Mouse (Mus musculus) embryonic facial prominence, embryonic 11.5 days (tissue): ENCODE data around the gene Tsnaxip1. TPM values are rescaled to one million over a fixed set of nuclear protein-coding genes. Genes with fewer than 3 reads are reported as not detected.

Source experiments
- ATAC-seq: fragments of 200-750 bp; cut with Nextera tagmentation; replicated peaks from 2 replicates; pipeline ENCODE4 v1.8.0; 2017; ENCODE audit warnings: low read depth; ENCODE audit not compliant: insufficient number of reproducible peaks, low FRiP score, low TSS enrichment
- DNase-seq: peaks from one replicate; pipeline ENCODE4 v3.0.0-alpha.2; 2015; ENCODE audit warnings: low spot score
- H3K27ac ChIP-seq: fragments of 300-500 bp; sonication (generic); replicated peaks from 2 replicates; pipeline ENCODE4 v1.5.1; 2014; ENCODE audit warnings: mild to moderate bottlenecking, low read depth, low read length, control low read depth
- H3K27me3 ChIP-seq: fragments of 300-500 bp; sonication (generic); 2 replicates; pipeline ENCODE4 v1.6.1; 2014; ENCODE audit warnings: mild to moderate bottlenecking, low read length, moderate library complexity, mixed read lengths; ENCODE audit not compliant: control insufficient read depth, insufficient read depth
- H3K36me3 ChIP-seq: fragments of 300-500 bp; sonication (generic); replicated peaks from 2 replicates; pipeline ENCODE4 v1.6.1; 2014; ENCODE audit warnings: low read depth, mild to moderate bottlenecking, low read length, moderate library complexity, mixed read lengths; ENCODE audit not compliant: control insufficient read depth, insufficient read depth
- H3K4me1 ChIP-seq: fragments of 300-500 bp; sonication (generic); 2 replicates; pipeline ENCODE4 v1.6.1; 2014; ENCODE audit warnings: low read length, mixed read lengths; ENCODE audit not compliant: control insufficient read depth, insufficient read depth
- H3K4me2 ChIP-seq: fragments of 300-500 bp; sonication (generic); 2 replicates; pipeline ENCODE4 v1.6.1; 2014; ENCODE audit warnings: low read depth, mild to moderate bottlenecking, control low read depth, low read length, moderate library complexity
- H3K4me3 ChIP-seq: fragments of 300-500 bp; sonication (generic); 2 replicates; pipeline ENCODE4 v1.5.1; 2014; ENCODE audit warnings: low read depth, low read length, control low read depth
- H3K9ac ChIP-seq: fragments of 300-500 bp; sonication (generic); replicated peaks from 2 replicates; pipeline ENCODE4 v1.6.1; 2014; ENCODE audit warnings: mild to moderate bottlenecking, control low read depth, low read length
- H3K9me3 ChIP-seq: fragments of 300-500 bp; sonication (generic); replicated peaks from 2 replicates; pipeline ENCODE4 v1.6.1; 2016; ENCODE audit warnings: mild to moderate bottlenecking, low read length, inconsistent platforms, mixed read lengths; ENCODE audit not compliant: control insufficient read depth
- WGBS: fragments of 180-500 bp; shearing (Covaris S2); extraction: QIAGEN DNeasy Blood & Tissue Kit; methylation state at CpG from one replicate; pipeline ENCODE4 v1.1.7; 2014; 5-methylcytosine and 5-hydroxymethylcytosine counted together
- polyA plus RNA-seq: library from polyadenylated mRNA; unstranded; fragments of >200 nt; fragmentation: Nextera tagmentation; extraction: Ambion mirVana; gene quantifications from 2 replicates; pipeline ENCODE4 v1.2.1, GENCODE M21; 2014

Tsnaxip1 gene
- polyA plus RNA-seq, 1 experiment from 2014 or later = 0.27 TPM

DNA sequence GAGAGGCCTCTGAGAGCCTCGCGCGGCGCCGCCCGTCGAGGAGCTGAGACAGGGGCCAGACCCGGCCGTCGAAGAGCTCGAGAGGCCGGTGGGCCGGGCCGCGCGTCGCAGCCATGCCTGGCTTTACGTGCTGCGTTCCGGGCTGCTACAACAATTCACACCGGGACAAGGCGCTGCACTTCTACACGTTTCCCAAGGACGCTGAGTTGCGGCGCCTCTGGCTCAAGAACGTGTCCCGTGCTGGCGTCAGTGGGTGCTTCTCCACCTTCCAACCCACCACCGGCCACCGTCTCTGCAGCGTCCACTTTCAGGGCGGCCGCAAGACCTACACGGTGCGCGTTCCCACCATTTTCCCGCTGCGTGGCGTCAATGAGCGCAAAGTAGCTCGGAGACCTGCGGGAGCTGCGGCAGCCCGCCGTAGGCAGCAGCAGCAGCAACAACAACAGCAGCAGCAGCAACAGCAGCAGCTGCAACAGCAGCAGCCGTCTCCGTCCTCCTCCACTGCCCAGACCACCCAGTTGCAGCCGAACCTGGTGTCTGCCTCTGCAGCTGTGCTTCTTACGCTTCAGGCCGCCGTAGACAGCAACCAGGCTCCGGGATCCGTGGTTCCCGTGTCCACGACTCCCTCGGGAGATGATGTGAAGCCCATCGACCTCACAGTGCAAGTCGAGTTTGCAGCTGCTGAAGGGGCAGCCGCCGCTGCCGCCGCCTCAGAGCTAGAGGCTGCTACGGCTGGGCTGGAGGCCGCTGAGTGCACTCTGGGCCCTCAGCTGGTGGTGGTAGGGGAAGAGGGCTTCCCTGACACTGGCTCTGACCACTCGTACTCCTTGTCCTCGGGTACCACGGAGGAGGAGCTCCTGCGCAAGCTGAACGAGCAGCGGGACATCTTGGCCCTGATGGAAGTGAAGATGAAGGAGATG lies 28.0 kb downstream of the Tsnaxip1 start:
- H3K4me1 ChIP-seq = no peaks in the 10 kb centered on the region; the same call in 1 of the 2 replicates
- WGBS = under 1% methylated on average over 71 of the region's 71 CpGs
- peak overlapping the region; percentile 85 for H3K9ac ChIP-seq

DNA sequence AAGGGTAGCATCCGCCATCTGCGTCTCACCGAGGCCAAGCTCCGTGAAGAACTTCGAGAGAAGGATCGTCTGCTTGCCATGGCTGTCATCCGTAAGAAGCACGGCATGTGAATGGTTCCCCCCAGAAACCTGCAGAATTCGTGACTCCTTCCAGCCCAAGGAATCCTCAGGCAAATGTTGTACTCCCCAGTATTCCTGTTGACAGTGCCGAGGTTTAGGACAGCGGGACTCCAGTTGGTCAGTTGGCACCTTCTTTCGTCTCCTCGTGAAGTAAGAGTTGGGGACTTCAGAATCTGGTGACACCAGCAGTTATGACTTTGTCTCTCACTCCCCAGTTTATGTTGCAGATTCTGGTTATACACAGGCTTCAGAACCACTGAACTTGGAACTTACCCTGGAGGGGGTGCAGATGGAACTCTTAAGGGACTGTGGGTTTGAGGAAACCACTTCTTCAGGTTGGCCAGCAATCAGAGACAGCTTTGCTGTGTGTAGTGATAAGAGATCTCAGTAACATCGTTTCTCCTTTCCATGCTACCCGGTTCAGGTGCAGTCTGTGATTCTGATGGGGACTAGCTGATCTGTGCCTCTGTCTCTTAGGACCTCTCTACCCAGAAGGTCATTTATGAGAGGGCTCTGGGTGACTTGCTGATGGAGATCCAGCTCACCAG lies 28.8 kb downstream of the Tsnaxip1 start:
- Histone ChIP-seq H3K4me1 (no peaks in the 10 kb centered on the region), H3K27me3 (no peaks in the 10 kb centered on the region), H3K4me2 (peak overlapping the region; percentile 96), H3K36me3 (no peaks in the 10 kb centered on the region), H3K9ac (peak overlapping the region; percentile 85), H3K4me3 (peak overlapping the region; percentile 83), H3K27ac (0 out of 2 replicates have a peak overlapping the region, but pooled peaks have one; percentile 75), H3K9me3 (no peaks in the 10 kb centered on the region)
- DNase-seq = peak; percentile 11
- no peak for ATAC-seq
- WGBS = 24% methylated on average over 15 of the region's 15 CpGs

More for the DNA sequence above, 28.0 kb downstream of the Tsnaxip1 start:
- Histone ChIP-seq H3K9me3 (no peaks in the 10 kb centered on the region), H3K27me3 (no peaks in the 10 kb centered on the region), H3K4me3 (peak overlapping the region; percentile 83), H3K36me3 (no peaks in the 10 kb centered on the region), H3K4me2 (peak overlapping the region; percentile 96), H3K27ac (peak overlapping the region; percentile 75)
- DNase-seq (no peak), ATAC-seq (peak; percentile 1; the same call in 1 of the 2 replicates)

- no peaks in the 10 kb centered on the region for H3K9me3 ChIP-seq
- no peak overlapping the region for H3K27ac ChIP-seq
- H3K4me3 ChIP-seq = no peak overlapping the region
- no peak overlapping the region for H3K4me2 ChIP-seq
- H3K9ac ChIP-seq = no peak overlapping the region
- DNase-seq (no peak), ATAC-seq (no peak)
- 89% methylated on average over 5 of the region's 5 CpGs for WGBS
- no peaks in the 10 kb centered on the region for H3K4me1 ChIP-seq
- no peaks in the 10 kb centered on the region for H3K36me3 ChIP-seq
- no peaks in the 10 kb centered on the region for H3K27me3 ChIP-seq
Observed at GRCm38 (mm10) chr8:105858495-105858894, 31.0 kb downstream of the Tsnaxip1 start.

GRCm38 (mm10) chr8:105859314-105859713 lies 31.8 kb downstream of the Tsnaxip1 start:
- Histone ChIP-seq H3K27me3 (no peaks in the 10 kb centered on the region), H3K36me3 (no peaks in the 10 kb centered on the region), H3K4me1 (no peaks in the 10 kb centered on the region), H3K9ac (no peak overlapping the region), H3K9me3 (no peaks in the 10 kb centered on the region), H3K27ac (no peak overlapping the region), H3K4me2 (no peak overlapping the region), H3K4me3 (no peak overlapping the region)
- ATAC-seq (no peak), DNase-seq (no peak)
- WGBS = 78% methylated on average over 5 of the region's 5 CpGs

GRCm38 (mm10) chr8:105860143-105860981 lies 32.8 kb downstream of the Tsnaxip1 start, which contains the start of gene Nutf2:
Nutf2 (plus strand) TSS chr8:105860580.
- Histone ChIP-seq H3K36me3 (no peaks in the 10 kb centered on the region), H3K27me3 (no peaks in the 10 kb centered on the region), H3K4me2 (peak within 1 kb of the TSS; percentile 55), H3K9me3 (no peaks in the 10 kb centered on the region), H3K27ac (peak within 1 kb of the TSS; percentile 85), H3K9ac (peak within 1 kb of the TSS; percentile 97), H3K4me1 (no peaks in the 10 kb centered on the region), H3K4me3 (peak within 1 kb of the TSS; percentile 99)
- ATAC-seq = peak; percentile 98
- under 1% methylated on average over 57 of the region's 59 CpGs for WGBS
- peak; percentile 99 for DNase-seq

- no peaks in the 10 kb centered on the region for H3K27me3 ChIP-seq
- 0% methylated on average over 1 of the region's 1 CpGs for WGBS
- no peaks in the 10 kb centered on the region for H3K4me1 ChIP-seq
- H3K9ac ChIP-seq = peak overlapping the region; percentile 97
- peaks cover 3% of the 10 kb centered on the region; the same call in 1 of the 2 replicates for H3K36me3 ChIP-seq
- H3K4me3 ChIP-seq = peak overlapping the region; percentile 99
- H3K9me3 ChIP-seq = no peaks in the 10 kb centered on the region
- peak overlapping the region; percentile 55 for H3K4me2 ChIP-seq
- ATAC-seq (no peak), DNase-seq (peak; percentile 51)
- no peak overlapping the region for H3K27ac ChIP-seq
Observed at GRCm38 (mm10) chr8:105861951-105862350, 34.4 kb downstream of the Tsnaxip1 start.

DNA sequence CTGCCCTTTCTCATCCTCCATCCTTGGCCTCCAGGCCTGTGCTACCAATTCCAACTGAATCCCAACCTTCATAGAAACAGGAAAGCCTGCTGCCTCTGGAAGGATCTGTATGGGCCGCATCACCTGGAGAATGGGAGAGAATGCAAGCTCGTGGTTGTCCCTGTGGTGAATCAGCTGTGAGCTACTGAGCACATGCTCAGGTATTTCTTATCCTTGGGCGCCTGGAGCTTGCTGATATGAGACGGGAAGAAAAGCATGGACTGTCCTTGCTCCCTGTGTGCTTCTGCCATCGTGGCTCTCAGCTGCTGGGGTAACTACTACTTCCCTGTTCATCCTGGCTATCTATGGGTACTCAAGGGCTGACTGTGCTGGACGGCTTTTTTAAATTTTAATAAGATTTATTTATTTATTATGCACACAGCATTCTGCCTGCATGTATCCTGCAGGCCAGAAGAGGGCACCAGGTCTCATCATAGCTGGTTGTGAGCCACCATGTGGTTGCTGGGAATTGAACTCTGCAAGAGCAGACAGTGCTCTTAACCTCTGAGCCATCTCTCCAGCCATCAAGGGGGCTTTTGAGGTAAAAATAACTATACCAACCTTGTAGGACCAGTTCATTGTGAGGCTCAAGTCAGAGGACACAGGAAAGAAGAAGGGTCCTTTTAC lies 39.0 kb downstream of the Tsnaxip1 start:
- peak; percentile 12 for DNase-seq
- Histone ChIP-seq H3K9ac (no peak overlapping the region), H3K4me3 (no peak overlapping the region), H3K36me3 (peaks cover 12% of the 10 kb centered on the region), H3K4me1 (no peaks in the 10 kb centered on the region), H3K27ac (no peak overlapping the region), H3K27me3 (no peaks in the 10 kb centered on the region), H3K4me2 (no peak overlapping the region), H3K9me3 (no peaks in the 10 kb centered on the region)
- ATAC-seq = no peak
- WGBS = 87% methylated on average over 6 of the region's 6 CpGs
